Mouse (Mus musculus): ENCODE data around the gene Hist1h3g. TPM values are rescaled to one million over a fixed set of nuclear protein-coding genes. Genes with fewer than 3 reads are reported as not detected.
"Not testable (repeated sequence)": the region's sequence is repeated elsewhere in the genome, so short reads cannot be mapped to it uniquely, and the experiment has no call there.

The Hist1h3g gene
- polyA plus RNA-seq, 1 experiment from 2014 or later, result 11.6 TPM

DNA sequence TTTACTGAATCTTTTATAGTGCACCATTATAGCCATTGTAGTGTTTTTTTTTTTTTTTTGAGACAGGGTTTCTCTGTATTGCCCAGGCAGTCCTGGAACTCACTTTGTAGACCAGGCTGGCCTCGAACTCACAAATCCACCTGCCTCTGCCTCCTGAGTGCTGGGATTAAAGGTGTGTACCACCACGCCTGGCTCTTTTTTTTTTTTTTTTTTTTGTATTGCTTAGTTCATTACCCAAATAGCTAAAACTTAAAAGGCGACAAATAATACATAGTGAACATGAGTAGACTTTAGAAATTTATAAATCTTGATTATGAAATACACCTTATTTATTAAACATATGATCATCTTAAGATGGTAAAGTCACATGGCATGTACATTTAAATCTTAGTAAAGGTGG, 6.3 kb downstream of the Hist1h3g start:
- no peak overlapping the region for H3K4me2 ChIP-seq
- no peak overlapping the region for H3K4me3 ChIP-seq
- H3K9me3 ChIP-seq (replicated peaks), result no peaks in the 10 kb centered on the region
- no peak overlapping the region for H3K27ac ChIP-seq
- no peak for ATAC-seq
- 80% methylated on average over 3 of the region's 3 CpGs for WGBS
- H3K36me3 ChIP-seq (ENCODE audit: poor library complexity, severe bottlenecking), result no peaks in the 10 kb centered on the region
- no peaks in the 10 kb centered on the region for H3K27me3 ChIP-seq
- H3K4me1 ChIP-seq, result peaks cover 27% of the 10 kb centered on the region
- no peak overlapping the region for H3K9ac ChIP-seq

- H3K36me3 ChIP-seq (ENCODE audit: poor library complexity, severe bottlenecking); H3K27me3 ChIP-seq; ATAC-seq; H3K9me3 ChIP-seq (replicated peaks): not testable (repeated sequence)
- peaks cover 17% of the 10 kb centered on the region for H3K4me1 ChIP-seq
- H3K9ac ChIP-seq, result peak overlapping the region; percentile 71
- peak overlapping the region; percentile 46 for H3K4me3 ChIP-seq
- peak overlapping the region; percentile 70 for H3K4me2 ChIP-seq
- 7% methylated on average over 3 of the region's 3 CpGs for WGBS
- H3K27ac ChIP-seq, result peak overlapping the region; percentile 89
These were observed 7.2 kb downstream of the Hist1h3g start for GRCm38 (mm10) chr13:23542225-23542980.

DNA sequence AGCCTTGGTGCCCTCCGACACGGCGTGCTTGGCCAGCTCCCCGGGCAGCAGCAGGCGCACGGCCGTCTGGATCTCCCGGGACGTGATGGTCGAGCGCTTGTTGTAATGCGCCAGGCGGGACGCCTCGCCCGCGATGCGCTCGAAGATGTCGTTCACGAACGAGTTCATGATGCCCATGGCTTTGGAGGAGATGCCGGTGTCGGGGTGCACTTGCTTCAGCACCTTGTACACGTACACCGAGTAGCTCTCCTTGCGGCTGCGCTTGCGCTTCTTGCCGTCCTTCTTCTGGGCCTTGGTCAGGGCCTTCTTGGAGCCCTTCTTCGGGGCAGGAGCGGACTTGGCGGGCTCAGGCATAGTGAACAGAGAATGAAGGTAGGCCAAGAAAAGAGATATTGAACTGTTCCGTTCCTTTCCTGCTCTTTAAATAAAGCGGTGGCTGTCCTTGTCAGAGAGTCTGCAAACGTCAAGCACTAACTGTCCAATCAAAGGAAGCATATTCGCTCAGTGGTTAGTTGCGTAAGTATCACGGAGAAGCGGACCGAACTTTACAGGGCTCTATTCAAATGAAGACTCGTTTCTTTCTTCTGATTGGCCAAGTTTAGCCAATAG, 7.9 kb downstream of the Hist1h3g start, which contains the start of gene Hist1h2bh:
Hist1h2bh (minus strand) TSS at position 394 of the 609 bp plus-strand sequence.
- peak within 1 kb of the TSS; percentile 95 for H3K27ac ChIP-seq
- WGBS, result under 1% methylated on average over 42 of the region's 42 CpGs
- peak within 1 kb of the TSS; percentile 47 for H3K4me3 ChIP-seq
- H3K27me3 ChIP-seq; H3K9me3 ChIP-seq (replicated peaks); H3K36me3 ChIP-seq (ENCODE audit: poor library complexity, severe bottlenecking): not testable (repeated sequence)
- H3K4me1 ChIP-seq, result peaks cover 14% of the 10 kb centered on the region
- peak; percentile 93 for ATAC-seq
- H3K4me2 ChIP-seq, result peak within 1 kb of the TSS; percentile 70
- peak within 1 kb of the TSS; percentile 71 for H3K9ac ChIP-seq

GRCm38 (mm10) chr13:23543965-23544786, 9.0 kb downstream of the Hist1h3g start, which contains the start of gene Hist1h3f:
Gene Hist1h3f, plus strand, starts transcription at chr13:23544052.
- Histone ChIP-seq H3K27ac (peak within 1 kb of the TSS; percentile 95), H3K9me3 (replicated peaks) (no peaks in the 10 kb centered on the region), H3K27me3 (no peaks in the 10 kb centered on the region), H3K4me2 (peak within 1 kb of the TSS; percentile 70), H3K36me3 (ENCODE audit: poor library complexity, severe bottlenecking) (no peaks in the 10 kb centered on the region), H3K4me3 (peak within 1 kb of the TSS; percentile 47), H3K4me1 (peaks cover 11% of the 10 kb centered on the region), H3K9ac (peak within 1 kb of the TSS; percentile 73)
- WGBS, result under 1% methylated on average over 32 of the region's 45 CpGs
- peak; percentile 95 for ATAC-seq

DNA sequence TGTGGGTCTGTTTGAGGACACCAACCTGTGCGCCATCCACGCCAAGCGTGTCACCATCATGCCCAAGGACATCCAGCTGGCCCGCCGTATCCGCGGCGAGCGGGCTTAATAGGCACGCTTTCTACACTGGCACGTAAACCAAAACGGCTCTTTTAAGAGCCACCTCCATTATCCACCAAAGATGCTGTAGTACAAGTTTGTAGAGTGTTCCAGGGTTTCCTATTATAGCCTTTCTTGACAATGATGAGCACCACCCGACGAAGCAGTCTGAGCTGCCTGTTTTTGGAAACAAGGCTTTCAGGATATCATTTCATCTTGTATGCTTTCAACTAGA, 9.5 kb downstream of the Hist1h3g start:
- Histone ChIP-seq H3K9ac (peak overlapping the region; percentile 73), H3K4me1 (peaks cover 11% of the 10 kb centered on the region), H3K4me2 (peak overlapping the region; percentile 69), H3K27ac (peak overlapping the region; percentile 95), H3K4me3 (peak overlapping the region; percentile 47)
- under 1% methylated on average over 13 of the region's 14 CpGs for WGBS
- H3K9me3 ChIP-seq (replicated peaks); H3K36me3 ChIP-seq (ENCODE audit: poor library complexity, severe bottlenecking); H3K27me3 ChIP-seq; ATAC-seq: not testable (repeated sequence)

DNA sequence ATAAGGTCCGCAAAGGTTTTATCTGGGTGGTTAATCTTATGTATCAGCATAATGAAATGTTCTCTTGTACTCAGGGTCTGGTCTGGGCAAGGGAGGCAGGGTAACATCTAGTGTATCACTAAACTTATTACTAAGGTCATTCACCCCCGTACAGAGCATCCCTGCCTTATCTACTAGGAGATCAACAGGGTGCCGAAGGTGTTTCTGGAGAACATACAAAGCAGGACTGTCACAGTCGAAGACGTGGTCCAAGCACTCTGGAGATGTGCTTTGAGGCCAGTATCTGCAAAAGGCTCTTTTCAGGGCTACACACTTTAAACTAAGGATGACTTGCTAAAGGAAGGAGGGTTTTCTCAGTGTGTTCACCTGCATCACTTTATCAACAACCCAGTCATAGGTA, 11.5 kb downstream of the Hist1h3g start:
- 78% methylated on average over 5 of the region's 5 CpGs for WGBS
- ATAC-seq, result no peak

GRCm38 (mm10) chr13:23550761-23551145, 15.5 kb downstream of the Hist1h3g start:
- Histone ChIP-seq H3K27ac (peak overlapping the region; percentile 93), H3K4me1 (peaks cover 21% of the 10 kb centered on the region), H3K9me3 (replicated peaks) (no peaks in the 10 kb centered on the region), H3K4me2 (peak overlapping the region; percentile 65), H3K4me3 (peak overlapping the region; percentile 46), H3K36me3 (ENCODE audit: poor library complexity, severe bottlenecking) (no peaks in the 10 kb centered on the region), H3K27me3 (no peaks in the 10 kb centered on the region), H3K9ac (peak overlapping the region; percentile 69)
- ATAC-seq, result no peak
- WGBS, result 5% methylated on average over 3 of the region's 3 CpGs

More for the DNA sequence above, 11.5 kb downstream of the Hist1h3g start:
- Histone ChIP-seq H3K4me3 (no peak overlapping the region), H3K27ac (no peak overlapping the region), H3K4me2 (no peak overlapping the region), H3K4me1 (peaks cover 18% of the 10 kb centered on the region), H3K9ac (no peak overlapping the region), H3K9me3 (replicated peaks) (no peaks in the 10 kb centered on the region), H3K27me3 (no peaks in the 10 kb centered on the region), H3K36me3 (ENCODE audit: poor library complexity, severe bottlenecking) (no peaks in the 10 kb centered on the region)

DNA sequence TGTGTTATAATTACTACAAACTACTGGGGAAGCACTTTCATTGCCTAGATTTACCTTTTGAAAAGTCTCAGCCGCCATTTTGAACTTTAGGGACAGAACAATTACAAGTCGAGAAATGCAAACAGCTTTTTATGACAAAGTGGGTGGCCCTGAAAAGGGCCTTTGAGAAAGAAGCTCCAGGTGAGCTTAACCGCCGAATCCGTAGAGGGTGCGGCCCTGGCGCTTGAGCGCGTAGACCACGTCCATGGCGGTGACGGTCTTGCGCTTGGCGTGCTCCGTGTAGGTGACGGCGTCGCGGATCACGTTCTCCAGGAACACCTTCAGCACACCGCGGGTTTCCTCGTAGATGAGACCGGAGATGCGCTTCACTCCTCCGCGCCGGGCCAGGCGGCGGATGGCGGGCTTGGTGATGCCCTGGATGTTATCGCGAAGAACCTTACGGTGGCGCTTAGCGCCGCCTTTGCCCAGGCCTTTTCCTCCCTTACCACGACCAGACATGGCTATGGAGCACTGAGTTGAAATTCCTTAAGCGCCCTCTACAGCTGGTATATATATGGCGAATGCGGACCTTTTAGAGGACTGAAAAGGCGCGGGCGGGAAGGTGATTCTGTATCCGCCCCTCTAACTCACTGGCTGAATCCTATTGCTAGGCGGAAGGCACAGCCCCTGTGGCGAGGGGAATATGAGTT, 16.1 kb downstream of the Hist1h3g start, which contains the start of gene Hist1h4f:
Hist1h4f (minus strand) TSS at position 503 of the 689 bp plus-strand sequence.
- H3K27me3 ChIP-seq; H3K36me3 ChIP-seq (ENCODE audit: poor library complexity, severe bottlenecking); H3K9me3 ChIP-seq (replicated peaks): not testable (repeated sequence)
- ATAC-seq, result peak; percentile 87
- peak within 1 kb of the TSS; percentile 69 for H3K9ac ChIP-seq
- H3K4me1 ChIP-seq, result peaks cover 21% of the 10 kb centered on the region
- H3K4me2 ChIP-seq, result peak within 1 kb of the TSS; percentile 65
- peak within 1 kb of the TSS; percentile 46 for H3K4me3 ChIP-seq
- peak within 1 kb of the TSS; percentile 93 for H3K27ac ChIP-seq
- WGBS, result under 1% methylated on average over 47 of the region's 47 CpGs

DNA sequence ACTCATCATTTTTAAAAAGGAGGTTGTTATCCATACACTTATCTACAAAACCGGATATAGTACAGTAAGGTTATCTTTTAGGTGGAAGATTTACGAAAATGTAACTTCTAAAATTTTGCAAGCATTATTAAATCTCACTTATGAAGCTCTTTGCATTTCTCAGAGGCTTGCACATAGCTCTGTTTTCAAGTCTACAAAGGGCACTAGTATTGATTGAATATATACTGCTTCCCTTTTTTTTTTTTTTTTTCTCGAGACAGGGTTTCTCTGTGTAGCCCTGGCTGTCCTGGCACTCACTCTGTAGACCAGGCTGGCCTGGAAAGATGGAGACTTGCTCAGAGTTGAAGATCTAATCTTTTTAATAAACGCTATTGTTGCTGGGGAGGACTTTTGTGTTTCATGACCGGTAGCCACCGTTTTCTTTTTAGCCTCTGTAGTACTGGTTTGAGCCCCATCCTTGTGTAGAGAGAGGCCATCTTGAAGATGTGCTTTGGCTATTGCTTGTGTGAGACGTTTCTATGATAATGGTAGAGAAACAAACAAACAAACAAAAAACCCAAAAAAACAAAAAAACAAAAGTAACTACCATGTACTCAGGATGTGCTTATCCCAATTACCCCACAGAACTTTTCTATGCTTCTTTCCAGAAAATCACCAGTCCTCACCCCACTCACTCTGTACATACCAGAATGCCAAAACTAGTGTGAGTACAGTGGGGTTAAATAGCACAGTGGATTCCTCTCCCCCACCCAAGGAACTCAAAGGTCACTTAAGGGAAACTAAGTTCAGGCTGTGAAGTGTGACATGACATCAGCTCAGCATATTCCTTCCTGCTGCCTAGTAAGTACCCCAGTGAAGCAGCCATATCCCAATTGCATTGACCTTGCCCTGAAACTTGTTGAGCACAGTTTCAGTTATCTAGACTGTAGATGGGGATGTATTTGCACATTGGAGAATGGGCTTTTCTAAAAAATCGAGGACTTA, 17.0 kb downstream of the Hist1h3g start:
- Histone ChIP-seq H3K4me3 (peak overlapping the region; percentile 46), H3K9ac (peak overlapping the region; percentile 69), H3K9me3 (replicated peaks) (no peaks in the 10 kb centered on the region), H3K27ac (peak overlapping the region; percentile 93), H3K27me3 (no peaks in the 10 kb centered on the region), H3K36me3 (ENCODE audit: poor library complexity, severe bottlenecking) (no peaks in the 10 kb centered on the region), H3K4me1 (peaks cover 27% of the 10 kb centered on the region), H3K4me2 (peak overlapping the region; percentile 65)
- no peak for ATAC-seq
- WGBS, result 49% methylated on average over 8 of the region's 8 CpGs

GRCm38 (mm10) chr13:23552962-23553361, 17.7 kb downstream of the Hist1h3g start, which contains the start of gene Hist1h1d:
Gene Hist1h1d, plus strand, starts transcription at chr13:23553262.
- 0 out of 2 replicates have a peak within 1 kb of the TSS, but pooled peaks have one; percentile 3 for H3K4me3 ChIP-seq
- peak within 1 kb of the TSS; percentile 93 for H3K4me2 ChIP-seq
- no peaks in the 10 kb centered on the region for H3K27me3 ChIP-seq
- no peaks in the 10 kb centered on the region for H3K36me3 ChIP-seq (ENCODE audit: poor library complexity, severe bottlenecking)
- peak within 1 kb of the TSS; percentile 87 for H3K9ac ChIP-seq
- peak within 1 kb of the TSS; percentile 99 for H3K27ac ChIP-seq
- no peak for ATAC-seq
- no peaks in the 10 kb centered on the region for H3K9me3 ChIP-seq (replicated peaks)
- peaks cover 27% of the 10 kb centered on the region for H3K4me1 ChIP-seq
